Mouse (Mus musculus) cerebellum, adult 2 months (tissue): Measurements from ENCODE around the gene Tmem161a.

Source experiments
- CTCF ChIP-seq: fragments of 200-500 bp; IDR thresholded peaks from 2 replicates; pipeline ENCODE4 v1.5.1; 2011; ENCODE audit warnings: low read depth, mild to moderate bottlenecking, control low read depth, low read length, moderate library complexity, borderline replicate concordance; ENCODE audit not compliant: insufficient read depth
- POLR2A ChIP-seq: fragments of 200-500 bp; IDR thresholded peaks from 2 replicates; pipeline ENCODE4 v1.6.1; 2011; ENCODE audit warnings: low read length, control low read depth, borderline replicate concordance; ENCODE audit not compliant: insufficient read depth

DNA sequence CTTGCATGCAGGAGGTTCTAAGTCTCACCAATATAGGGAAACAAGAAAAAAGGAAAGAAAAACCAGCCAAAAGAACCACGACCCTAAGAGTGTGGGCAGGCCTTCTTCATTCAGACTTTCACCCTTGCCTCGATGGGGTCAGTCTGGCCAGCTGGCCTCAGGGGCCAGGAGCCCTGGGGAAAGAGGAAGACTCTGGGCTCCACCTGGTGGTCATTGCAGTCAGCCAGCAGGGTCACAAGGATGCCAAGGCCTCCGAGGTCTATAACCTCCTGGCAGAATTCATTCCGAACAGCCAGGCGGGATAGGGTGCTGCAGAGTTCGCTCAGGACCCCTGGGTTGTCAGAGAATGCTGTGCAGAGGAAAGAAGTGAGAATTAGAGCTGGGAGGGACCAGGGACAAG is 51.2 kb downstream of the Tmem161a start:
- peak; percentile 55; the same call in 1 of the 2 replicates for TF ChIP-seq CTCF
- TF ChIP-seq POLR2A = no peak
